Mouse (Mus musculus) erythroblast, embryonic 14.5 days (primary cell): ENCODE data around the gene Pla2g15. TPM values are rescaled to one million over a fixed set of nuclear protein-coding genes. Genes with fewer than 3 reads are reported as not detected.

Source experiments
- H3K27me3 ChIP-seq: 2 replicates; pipeline ENCODE4 v1.6.1; 2012; ENCODE audit warnings: inconsistent platforms; ENCODE audit not compliant: control insufficient read depth
- H3K36me3 ChIP-seq: 2 replicates; pipeline ENCODE4 v1.6.1; 2012; ENCODE audit warnings: mild to moderate bottlenecking, inconsistent platforms; ENCODE audit not compliant: control insufficient read depth
- H3K4me1 ChIP-seq: 2 replicates; pipeline ENCODE4 v1.6.1; 2012; ENCODE audit warnings: inconsistent platforms; ENCODE audit not compliant: control insufficient read depth
- H3K4me3 ChIP-seq: replicated peaks from 2 replicates; pipeline ENCODE3; 2012; ENCODE audit warnings: moderate library complexity, mild to moderate bottlenecking, inconsistent platforms
- H3K9me3 ChIP-seq: 2 replicates; pipeline ENCODE4 v1.6.1; 2012; ENCODE audit warnings: low read length, inconsistent platforms, mixed read lengths; ENCODE audit not compliant: control insufficient read depth
- GATA1 ChIP-seq: IDR thresholded peaks from 2 replicates; pipeline ENCODE4 v1.6.1; 2012; ENCODE audit warnings: low read length, inconsistent platforms, mixed read lengths
- TAL1 ChIP-seq: IDR thresholded peaks from 3 replicates; pipeline ENCODE4 v1.6.1; 2012; ENCODE audit warnings: low read length, inconsistent platforms, mixed read lengths
- polyA plus RNA-seq: library from polyadenylated mRNA; stranded (reverse); fragments of >175 nt; gene quantifications from 2 replicates; pipeline ENCODE4 v1.2.3, GENCODE M21; 2012

Gene Pla2g15
- polyA plus RNA-seq, 1 experiment: 0.11 TPM

GRCm38 (mm10) chr8:106132356-106132755 lies 17.8 kb upstream of the Pla2g15 start:
- peaks cover 16% of the 10 kb centered on the region; the same call in 1 of the 2 replicates for H3K9me3 ChIP-seq
- H3K4me1 ChIP-seq: peaks cover 23% of the 10 kb centered on the region
- no peak for TF ChIP-seq GATA1
- TF ChIP-seq TAL1: no peak
- peaks cover 63% of the 10 kb centered on the region for H3K36me3 ChIP-seq
- peaks cover 45% of the 10 kb centered on the region for H3K27me3 ChIP-seq
- no peak overlapping the region for H3K4me3 ChIP-seq

- Histone ChIP-seq H3K9me3 (peaks cover 20% of the 10 kb centered on the region; the same call in 1 of the 2 replicates), H3K27me3 (peaks cover 57% of the 10 kb centered on the region), H3K4me1 (peaks cover 34% of the 10 kb centered on the region), H3K4me3 (no peak overlapping the region), H3K36me3 (peaks cover 51% of the 10 kb centered on the region)
- no peak for TF ChIP-seq GATA1
- TF ChIP-seq TAL1: no peak
Observed at GRCm38 (mm10) chr8:106133526-106133925, 16.7 kb upstream of the Pla2g15 start.

- no peak for TF ChIP-seq TAL1
- TF ChIP-seq GATA1: no peak
- H3K4me1 ChIP-seq: peaks cover 34% of the 10 kb centered on the region
Observed at GRCm38 (mm10) chr8:106133946-106134345, 16.3 kb upstream of the Pla2g15 start.

GRCm38 (mm10) chr8:106134751-106135571 lies 15.2 kb upstream of the Pla2g15 start:
- H3K4me1 ChIP-seq: peaks cover 34% of the 10 kb centered on the region
- peaks cover 71% of the 10 kb centered on the region for H3K27me3 ChIP-seq
- H3K4me3 ChIP-seq: peak overlapping the region; percentile 56
- peaks cover 20% of the 10 kb centered on the region; the same call in 1 of the 2 replicates for H3K9me3 ChIP-seq
- H3K36me3 ChIP-seq: peaks cover 37% of the 10 kb centered on the region
- TF ChIP-seq GATA1: no peak

More at GRCm38 (mm10) chr8:106133946-106134345, 16.3 kb upstream of the Pla2g15 start:
- H3K27me3 ChIP-seq: peaks cover 61% of the 10 kb centered on the region
- no peak overlapping the region for H3K4me3 ChIP-seq
- peaks cover 47% of the 10 kb centered on the region for H3K36me3 ChIP-seq
- peaks cover 20% of the 10 kb centered on the region; the same call in 1 of the 2 replicates for H3K9me3 ChIP-seq

GRCm38 (mm10) chr8:106135672-106136071 lies 14.5 kb upstream of the Pla2g15 start:
- peaks cover 30% of the 10 kb centered on the region for H3K36me3 ChIP-seq
- TF ChIP-seq TAL1 (no peak), GATA1 (no peak)
- H3K27me3 ChIP-seq: peaks cover 78% of the 10 kb centered on the region
- peaks cover 34% of the 10 kb centered on the region for H3K4me1 ChIP-seq
- H3K9me3 ChIP-seq: peaks cover 20% of the 10 kb centered on the region; the same call in 1 of the 2 replicates
- peak overlapping the region; percentile 56 for H3K4me3 ChIP-seq

- H3K9me3 ChIP-seq: peaks cover 20% of the 10 kb centered on the region; the same call in 1 of the 2 replicates
- H3K27me3 ChIP-seq: peaks cover 78% of the 10 kb centered on the region
- H3K4me1 ChIP-seq: peaks cover 35% of the 10 kb centered on the region
- peak within 1 kb of the TSS; percentile 56 for H3K4me3 ChIP-seq
- TF ChIP-seq TAL1 (no peak), GATA1 (no peak)
- H3K36me3 ChIP-seq: peaks cover 23% of the 10 kb centered on the region
Observed at GRCm38 (mm10) chr8:106136156-106137130, 13.8 kb upstream of the Pla2g15 start, which contains the start of gene Esrp2. TSS of gene Esrp2 (minus strand) at chr8:106136974.

- peaks cover 31% of the 10 kb centered on the region for H3K4me1 ChIP-seq
- H3K27me3 ChIP-seq: peaks cover 78% of the 10 kb centered on the region
Observed at GRCm38 (mm10) chr8:106137218-106137905, 12.8 kb upstream of the Pla2g15 start.

GRCm38 (mm10) chr8:106137906-106138477 lies 12.2 kb upstream of the Pla2g15 start:
- TF ChIP-seq GATA1: no peak
- TF ChIP-seq TAL1: no peak
- H3K4me1 ChIP-seq: peaks cover 30% of the 10 kb centered on the region
- peaks cover 7% of the 10 kb centered on the region for H3K36me3 ChIP-seq
- H3K4me3 ChIP-seq: peak overlapping the region; percentile 56
- H3K27me3 ChIP-seq: peaks cover 77% of the 10 kb centered on the region
- H3K9me3 ChIP-seq: peaks cover 20% of the 10 kb centered on the region; the same call in 1 of the 2 replicates

More at GRCm38 (mm10) chr8:106137218-106137905, 12.8 kb upstream of the Pla2g15 start:
- Histone ChIP-seq H3K9me3 (peaks cover 20% of the 10 kb centered on the region; the same call in 1 of the 2 replicates), H3K4me3 (peak overlapping the region; percentile 56), H3K36me3 (peaks cover 13% of the 10 kb centered on the region)
- TF ChIP-seq GATA1 (no peak), TAL1 (no peak)
